In genomic region chr3:110538275-110538674, GRCm38 (mm10) we compare ENCODE assay signal across 14 mouse cellular contexts.
"Had no signal": no experiment of that assay in that cellular context is flagged by ENCODE, and none has a peak within 500 bp of the region (broad histone marks: within the 10 kb centered on the region; RNA-seq: fewer than 3 reads in every experiment).

No protein-coding gene starts in this region.

- H3K36me3 ChIP-seq: kidney, embryonic 15.5 days; limb, embryonic 10.5 days; midbrain, embryonic 12.5 days; stomach, embryonic 15.5 days had no signal

- DNase-seq: kidney, adult 2 months; kidney, postnatal 25 days; lung, embryonic 14.5 days; lung, postnatal 10 days; lung, postnatal 4 days; right cerebral cortex, postnatal 14 days; thymus, adult 2 months; thymus, postnatal 25 days had no signal

- H3K9ac ChIP-seq: kidney, embryonic 15.5 days; lung, embryonic 14.5 days; midbrain, embryonic 12.5 days; stomach, embryonic 15.5 days had no signal

- H3K4me1 ChIP-seq: kidney, embryonic 15.5 days; limb, embryonic 10.5 days; midbrain, embryonic 12.5 days; stomach, embryonic 15.5 days had no signal

- H3K4me2 ChIP-seq: kidney, embryonic 15.5 days; liver, embryonic 11.5 days; lung, embryonic 14.5 days; midbrain, embryonic 12.5 days; stomach, embryonic 15.5 days had no signal

- H3K9me3 ChIP-seq: kidney, embryonic 15.5 days; limb, embryonic 10.5 days; midbrain, embryonic 12.5 days; stomach, embryonic 15.5 days had no signal

- H3K27me3 ChIP-seq: kidney, embryonic 15.5 days; midbrain, embryonic 12.5 days; stomach, embryonic 15.5 days had no signal

- H3K4me3 ChIP-seq: kidney, embryonic 15.5 days; left cerebral cortex, adult 2 months; limb, embryonic 10.5 days; midbrain, embryonic 12.5 days; stomach, embryonic 15.5 days had no signal

- H3K27ac ChIP-seq: kidney, embryonic 15.5 days; left cerebral cortex, adult 2 months; limb, embryonic 10.5 days; midbrain, embryonic 12.5 days; stomach, embryonic 15.5 days had no signal
